Mouse (Mus musculus) stomach, embryonic 16.5 days (tissue): ENCODE data around the gene Akap2. TPM values are rescaled to one million over a fixed set of nuclear protein-coding genes. Genes with fewer than 3 reads are reported as not detected.

Source experiments
- ATAC-seq: fragments of 200-750 bp; cut with Nextera tagmentation; 2 replicates; pipeline ENCODE4 v1.8.0; 2017; ENCODE audit warnings: moderate number of reproducible peaks, moderate TSS enrichment; ENCODE audit not compliant: insufficient read depth, low FRiP score
- H3K27ac ChIP-seq: fragments of 300-500 bp; sonication (generic); 2 replicates; pipeline ENCODE4 v1.5.1; 2014; ENCODE audit warnings: low read length
- H3K27me3 ChIP-seq: fragments of 300-500 bp; sonication (generic); 2 replicates; pipeline ENCODE4 v1.6.1; 2014; ENCODE audit warnings: low read length, control low read depth, mixed read lengths; ENCODE audit not compliant: control insufficient read depth, insufficient read depth
- H3K36me3 ChIP-seq: fragments of 300-500 bp; sonication (generic); 2 replicates; pipeline ENCODE4 v1.6.1; 2014; ENCODE audit warnings: low read length; ENCODE audit not compliant: control insufficient read depth, insufficient read depth
- H3K4me1 ChIP-seq: fragments of 300-500 bp; sonication (generic); 2 replicates; pipeline ENCODE4 v1.6.1; 2014; ENCODE audit warnings: low read length, control low read depth, mixed read lengths; ENCODE audit not compliant: control insufficient read depth, insufficient read depth
- H3K4me2 ChIP-seq: fragments of 300-500 bp; sonication (generic); 2 replicates; pipeline ENCODE4 v1.6.1; 2014; ENCODE audit warnings: low read depth, low read length, mixed read lengths
- H3K4me3 ChIP-seq: fragments of 300-500 bp; sonication (generic); replicated peaks from 2 replicates; pipeline ENCODE4 v1.5.1; 2014; ENCODE audit warnings: mild to moderate bottlenecking, low read length
- H3K9ac ChIP-seq: fragments of 300-500 bp; sonication (generic); 2 replicates; pipeline ENCODE4 v1.6.1; 2014; ENCODE audit warnings: low read length
- H3K9me3 ChIP-seq: fragments of 300-500 bp; sonication (generic); replicated peaks from 2 replicates; pipeline ENCODE4 v1.6.1; 2016; ENCODE audit warnings: low read length, control low read depth; ENCODE audit not compliant: control insufficient read depth
- WGBS: fragments of 180-500 bp; shearing (Covaris S2); extraction: QIAGEN DNeasy Blood & Tissue Kit; methylation state at CpG from one replicate; pipeline ENCODE4 v1.1.7; 2014; 5-methylcytosine and 5-hydroxymethylcytosine counted together
- polyA plus RNA-seq: library from polyadenylated mRNA; unstranded; fragments of >200 nt; fragmentation: Nextera tagmentation; extraction: Ambion mirVana; gene quantifications from 2 replicates; pipeline ENCODE4 v1.2.1, GENCODE M21; 2015

Gene Akap2
- polyA plus RNA-seq, 1 experiment from 2014 or later, result 26.5 TPM

DNA sequence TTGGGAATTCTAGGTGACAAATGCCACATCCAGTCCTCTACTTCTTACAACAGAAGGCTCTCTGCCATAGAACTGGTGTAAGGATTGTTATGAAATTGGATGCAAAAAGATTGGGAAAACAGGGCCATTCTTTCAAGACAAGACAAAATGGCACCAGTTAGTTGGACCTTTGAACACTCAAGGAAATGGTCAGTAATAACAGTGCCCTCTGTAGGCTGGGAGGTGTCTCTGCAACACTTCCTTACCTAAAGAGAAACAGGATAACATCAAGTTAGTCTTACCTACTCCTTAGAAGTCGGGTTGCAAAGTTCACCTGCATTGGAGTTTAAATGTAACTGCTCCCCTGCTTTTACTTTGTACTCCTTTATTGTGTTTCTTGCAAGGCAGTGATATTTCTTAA, 1.9 kb downstream of the Akap2 start:
- Histone ChIP-seq H3K27me3 (no peaks in the 10 kb centered on the region), H3K27ac (no peak overlapping the region), H3K4me2 (no peak overlapping the region), H3K9me3 (no peaks in the 10 kb centered on the region), H3K4me3 (no peak overlapping the region), H3K4me1 (no peaks in the 10 kb centered on the region), H3K9ac (no peak overlapping the region), H3K36me3 (no peaks in the 10 kb centered on the region)
- ATAC-seq, result no peak
- WGBS, result 82% methylated on average over 1 of the region's 1 CpGs

DNA sequence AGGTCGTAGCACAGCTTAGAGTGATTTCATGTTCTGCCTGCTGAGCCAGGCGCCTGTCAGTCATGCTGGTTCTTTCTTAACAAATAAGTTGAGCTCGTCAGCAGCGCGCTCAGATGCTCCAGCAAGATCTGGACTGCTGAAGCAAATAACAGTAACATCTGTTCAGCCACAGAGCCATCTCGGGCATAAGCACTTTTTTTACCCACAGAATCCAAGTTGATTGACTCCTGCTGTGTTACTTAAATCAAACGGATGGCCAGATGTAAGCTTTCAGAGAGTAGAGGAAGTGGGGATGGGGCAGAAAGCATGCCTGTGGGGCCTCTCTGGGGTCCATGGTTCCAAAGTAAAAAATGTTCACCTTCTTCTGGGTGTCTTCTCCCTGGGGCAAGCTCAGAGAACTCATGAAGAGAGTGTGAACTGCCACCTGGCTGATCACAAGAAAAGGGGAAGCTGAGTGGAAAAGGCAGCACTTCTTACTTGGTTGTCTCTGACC, 3.5 kb downstream of the Akap2 start:
- no peak overlapping the region for H3K27ac ChIP-seq

DNA sequence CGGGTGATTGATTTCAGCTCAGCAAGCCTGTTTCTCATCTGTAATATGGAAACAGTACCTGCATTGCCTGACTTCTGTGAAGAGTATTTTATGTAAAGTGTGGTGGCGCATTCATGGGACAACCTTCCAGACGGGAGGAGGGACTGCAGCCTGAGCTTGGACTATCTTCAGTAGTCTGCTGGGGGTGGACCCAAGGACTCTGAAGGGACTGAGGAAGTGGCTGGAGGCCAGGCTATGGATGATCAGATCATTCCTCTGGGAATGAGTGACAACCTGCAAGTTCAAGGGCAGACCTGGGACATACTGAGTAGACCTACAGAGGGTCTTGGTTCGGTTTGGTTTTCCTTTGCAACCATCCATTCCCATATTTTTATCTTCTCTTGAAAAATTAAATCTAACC, 4.8 kb downstream of the Akap2 start:
- H3K9ac ChIP-seq, result no peak overlapping the region
- 86% methylated on average over 4 of the region's 4 CpGs for WGBS
- no peak overlapping the region for H3K4me2 ChIP-seq
- ATAC-seq, result no peak
- no peak overlapping the region for H3K27ac ChIP-seq
- no peaks in the 10 kb centered on the region for H3K36me3 ChIP-seq
- no peaks in the 10 kb centered on the region for H3K4me1 ChIP-seq
- no peaks in the 10 kb centered on the region for H3K9me3 ChIP-seq
- no peak overlapping the region for H3K4me3 ChIP-seq
- no peaks in the 10 kb centered on the region for H3K27me3 ChIP-seq

More for the DNA sequence above, 3.5 kb downstream of the Akap2 start:
- Histone ChIP-seq H3K4me3 (no peak overlapping the region), H3K27me3 (no peaks in the 10 kb centered on the region), H3K9me3 (no peaks in the 10 kb centered on the region), H3K4me1 (no peaks in the 10 kb centered on the region), H3K4me2 (no peak overlapping the region), H3K36me3 (no peaks in the 10 kb centered on the region), H3K9ac (no peak overlapping the region)
- no peak for ATAC-seq
- WGBS, result 37% methylated on average over 7 of the region's 7 CpGs

DNA sequence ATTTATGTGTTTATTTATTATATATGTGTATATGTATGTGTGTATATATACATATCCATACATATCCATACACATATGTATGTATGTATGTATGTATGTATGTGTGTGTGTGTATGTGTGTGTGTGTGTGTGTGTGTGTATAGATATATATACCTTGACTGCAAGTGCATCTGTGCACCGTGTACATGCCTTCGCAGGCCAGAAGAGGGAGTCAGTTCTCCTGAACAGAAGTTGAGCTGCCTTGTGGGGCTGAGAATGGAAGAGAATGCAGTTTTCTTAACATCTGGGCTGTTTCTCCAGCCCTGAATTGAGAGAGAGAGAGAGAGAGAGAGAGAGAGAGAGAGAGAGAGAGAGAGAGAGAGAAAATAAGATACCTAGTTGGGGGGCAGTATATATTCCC, 6.2 kb downstream of the Akap2 start:
- H3K27ac ChIP-seq, result no peak overlapping the region
- no peaks in the 10 kb centered on the region for H3K27me3 ChIP-seq
- no peaks in the 10 kb centered on the region for H3K36me3 ChIP-seq
- H3K4me2 ChIP-seq, result no peak overlapping the region
- 71% methylated on average over 2 of the region's 2 CpGs for WGBS
- no peak overlapping the region for H3K4me3 ChIP-seq
- H3K9me3 ChIP-seq, result no peaks in the 10 kb centered on the region
- ATAC-seq, result no peak
- no peaks in the 10 kb centered on the region for H3K4me1 ChIP-seq
- H3K9ac ChIP-seq, result no peak overlapping the region

DNA sequence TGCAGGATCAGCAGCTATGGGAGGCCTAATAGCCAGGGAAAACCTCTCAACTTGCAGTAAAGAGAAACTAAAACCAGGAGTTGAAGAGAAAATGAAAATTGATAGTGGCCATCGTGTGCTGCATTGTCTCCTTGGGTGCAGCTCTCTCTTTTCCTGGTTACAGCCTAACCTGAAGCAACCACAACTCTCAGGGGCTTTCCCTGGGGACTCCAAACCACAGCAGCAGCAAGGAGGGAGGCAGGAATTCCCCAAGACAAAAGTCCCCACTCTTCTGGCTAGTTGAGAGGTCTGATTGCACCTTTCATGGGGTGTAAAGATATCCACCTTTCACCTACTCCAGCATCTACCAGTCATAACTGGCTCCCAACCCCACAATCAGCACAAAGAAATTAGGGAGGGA, 8.1 kb downstream of the Akap2 start:
- no peak overlapping the region for H3K27ac ChIP-seq
- 79% methylated on average over 1 of the region's 1 CpGs for WGBS

DNA sequence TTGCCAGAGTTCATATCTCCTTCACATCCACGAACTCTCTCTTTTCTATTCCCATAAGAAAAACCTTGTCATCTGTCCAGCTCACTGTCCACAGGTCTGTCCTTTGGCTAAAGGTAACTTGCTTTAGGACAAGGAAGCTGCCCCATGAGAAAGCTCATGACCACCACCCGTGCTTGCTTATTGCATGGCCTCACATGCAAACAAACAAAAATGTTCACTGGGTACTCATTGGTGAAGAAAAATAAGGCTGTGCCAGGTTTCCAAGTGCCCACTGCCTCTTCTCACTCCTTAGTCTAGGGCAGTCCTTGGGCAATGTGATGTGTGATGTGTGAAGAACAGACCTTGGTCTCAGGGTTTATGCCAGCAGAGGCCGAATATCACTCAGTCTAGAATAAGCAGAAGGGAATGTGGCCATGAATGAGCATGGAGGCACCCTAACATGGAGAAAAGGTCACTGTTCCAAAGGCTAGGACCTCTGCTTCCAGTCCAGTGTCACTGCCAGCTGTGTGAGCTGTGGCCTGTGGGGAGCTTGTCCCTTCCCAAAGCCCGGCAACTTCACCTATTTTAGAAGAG, 11.2 kb downstream of the Akap2 start:
- ATAC-seq, result no peak
- no peaks in the 10 kb centered on the region for H3K36me3 ChIP-seq
- no peaks in the 10 kb centered on the region for H3K9me3 ChIP-seq
- no peak overlapping the region for H3K27ac ChIP-seq
- no peak overlapping the region for H3K4me2 ChIP-seq
- no peak overlapping the region for H3K4me3 ChIP-seq
- no peaks in the 10 kb centered on the region for H3K4me1 ChIP-seq
- no peaks in the 10 kb centered on the region for H3K27me3 ChIP-seq
- no peak overlapping the region for H3K9ac ChIP-seq
- 87% methylated on average over 4 of the region's 4 CpGs for WGBS

More for the DNA sequence above, 8.1 kb downstream of the Akap2 start:
- H3K27me3 ChIP-seq, result no peaks in the 10 kb centered on the region
- H3K9me3 ChIP-seq, result no peaks in the 10 kb centered on the region
- no peak for ATAC-seq
- no peak overlapping the region for H3K9ac ChIP-seq
- no peak overlapping the region for H3K4me2 ChIP-seq
- H3K4me3 ChIP-seq, result no peak overlapping the region
- no peaks in the 10 kb centered on the region for H3K36me3 ChIP-seq
- no peaks in the 10 kb centered on the region for H3K4me1 ChIP-seq

DNA sequence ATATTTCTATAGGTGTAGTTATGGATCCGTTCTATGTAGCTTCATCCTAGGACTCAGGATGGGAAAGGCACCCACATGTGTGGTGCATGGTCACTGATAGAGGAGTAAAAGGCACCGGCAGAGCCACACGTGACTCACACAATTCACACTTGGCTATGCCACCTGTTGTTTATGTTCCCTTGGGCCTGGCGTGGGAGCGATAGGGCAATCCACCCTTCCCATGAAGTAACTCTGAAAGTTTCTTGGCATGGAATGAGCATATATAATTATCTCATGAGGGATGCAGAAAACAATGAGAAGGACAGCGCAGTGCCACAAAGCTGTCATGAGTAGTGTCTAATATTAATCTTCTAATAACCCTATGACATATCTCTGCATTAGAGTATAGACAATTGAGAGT, 12.6 kb downstream of the Akap2 start:
- Histone ChIP-seq H3K4me3 (no peak overlapping the region), H3K4me2 (no peak overlapping the region), H3K36me3 (no peaks in the 10 kb centered on the region), H3K27ac (no peak overlapping the region), H3K9ac (no peak overlapping the region), H3K4me1 (no peaks in the 10 kb centered on the region), H3K9me3 (no peaks in the 10 kb centered on the region), H3K27me3 (no peaks in the 10 kb centered on the region)
- ATAC-seq, result no peak
- 87% methylated on average over 6 of the region's 6 CpGs for WGBS

DNA sequence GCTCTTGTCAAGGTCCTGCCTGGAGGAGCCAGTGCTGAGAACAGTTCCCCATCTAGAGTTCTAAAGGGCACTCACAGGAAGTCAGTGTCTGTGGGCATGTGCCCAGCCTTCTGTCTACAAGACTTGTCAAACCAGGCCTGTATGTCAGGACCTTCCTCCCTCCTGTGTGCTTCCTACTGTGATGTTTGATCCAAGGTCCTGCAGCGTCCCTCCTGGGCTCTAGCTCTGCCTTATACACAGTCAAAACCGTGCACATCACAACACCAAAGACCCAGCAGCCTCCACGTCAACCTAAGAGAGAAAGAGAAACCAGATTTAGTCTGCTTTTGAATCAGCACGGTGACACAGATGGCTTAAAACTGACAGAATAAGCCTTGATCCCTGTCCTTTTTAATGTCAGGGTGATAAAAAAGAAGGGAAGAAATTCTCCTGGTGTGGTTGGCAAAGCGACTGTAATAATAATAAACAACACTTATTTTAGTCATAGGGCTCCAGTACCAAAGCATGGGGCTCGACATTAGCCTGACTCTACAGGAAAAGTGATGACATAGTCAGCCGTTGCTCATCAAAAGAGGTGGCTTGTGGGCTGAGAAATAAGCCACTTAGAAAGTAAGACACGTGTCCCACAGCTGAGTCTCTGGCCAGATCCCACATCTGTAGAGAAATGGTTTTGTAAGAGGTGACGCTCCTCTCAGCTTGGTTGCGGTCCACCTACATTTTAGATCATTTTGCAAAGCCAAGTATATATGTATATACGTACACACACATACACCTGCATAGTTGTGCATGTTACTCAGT, 13.5 kb downstream of the Akap2 start:
- Histone ChIP-seq H3K4me3 (no peak overlapping the region), H3K4me1 (no peaks in the 10 kb centered on the region), H3K27me3 (no peaks in the 10 kb centered on the region), H3K27ac (no peak overlapping the region), H3K9me3 (no peaks in the 10 kb centered on the region), H3K4me2 (no peak overlapping the region), H3K36me3 (no peaks in the 10 kb centered on the region), H3K9ac (no peak overlapping the region)
- no peak for ATAC-seq
- 77% methylated on average over 11 of the region's 11 CpGs for WGBS

DNA sequence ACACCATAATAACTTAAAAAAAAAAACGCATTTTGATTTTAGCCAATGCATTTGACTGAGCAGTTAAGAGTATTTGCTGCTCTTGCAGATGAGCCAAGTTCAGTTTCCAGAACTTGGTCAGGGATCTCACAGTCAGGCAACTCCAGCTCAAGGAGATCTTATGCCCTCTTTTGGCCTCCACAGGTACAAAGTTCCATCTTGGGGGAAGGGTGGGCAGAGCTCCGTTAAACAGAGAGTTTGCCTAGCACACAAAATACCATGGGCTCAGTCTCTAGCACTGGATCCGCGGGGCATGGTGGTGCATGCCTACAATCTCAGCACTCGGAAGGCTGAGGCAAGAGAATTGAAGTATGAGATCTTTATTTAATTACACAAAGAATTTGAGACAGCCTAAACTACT, 14.9 kb downstream of the Akap2 start:
- ATAC-seq, result no peak
- Histone ChIP-seq H3K27ac (no peak overlapping the region), H3K27me3 (no peaks in the 10 kb centered on the region), H3K4me2 (no peak overlapping the region), H3K4me3 (no peak overlapping the region), H3K9me3 (no peaks in the 10 kb centered on the region), H3K4me1 (no peaks in the 10 kb centered on the region), H3K36me3 (no peaks in the 10 kb centered on the region), H3K9ac (no peak overlapping the region)
- WGBS, result 71% methylated on average over 5 of the region's 5 CpGs
